Mouse (Mus musculus) myocyte (in vitro differentiated cells): ENCODE measurements around the gene Vsir. TPM values are rescaled to one million over a fixed set of nuclear protein-coding genes. Genes with fewer than 3 reads are reported as not detected.

ENCODE experiments used
- H3K27me3 ChIP-seq: one replicate; pipeline ENCODE4 v1.6.1; 2011; ENCODE audit not compliant: control insufficient read depth, insufficient read depth, insufficient read length
- H3K36me3 ChIP-seq: one replicate; pipeline ENCODE4 v1.6.1; 2011; ENCODE audit not compliant: control insufficient read depth, insufficient read depth
- H3K4me2 ChIP-seq: one replicate; pipeline ENCODE4 v1.6.1; 2011; ENCODE audit warnings: low read depth, control low read depth
- H3K4me3 ChIP-seq: one replicate; pipeline ENCODE4 v1.5.1; 2011; ENCODE audit warnings: mild to moderate bottlenecking, control low read depth, moderate library complexity
- H3K79me2 ChIP-seq: one replicate; pipeline ENCODE4 v1.6.1; 2011; ENCODE audit not compliant: control insufficient read depth, insufficient read depth
- H3ac ChIP-seq: one replicate; pipeline ENCODE4 v1.6.1; 2011; ENCODE audit not compliant: control insufficient read depth, insufficient read length
- CEBPB ChIP-seq: IDR thresholded peaks from 2 replicates; pipeline ENCODE4 v1.6.1; 2011; ENCODE audit warnings: mild to moderate bottlenecking, moderate library complexity; ENCODE audit not compliant: poor library complexity, insufficient read depth, severe bottlenecking
- E2F4 ChIP-seq: IDR thresholded peaks from one replicate; pipeline ENCODE4 v1.6.1; 2011; ENCODE audit warnings: mild to moderate bottlenecking, control low read depth, moderate library complexity; ENCODE audit not compliant: insufficient read depth
- MAX ChIP-seq: IDR thresholded peaks from one replicate; pipeline ENCODE4 v1.6.1; 2011; ENCODE audit warnings: low read depth, mild to moderate bottlenecking, control low read depth
- MYOD1 ChIP-seq, 3 experiments: IDR thresholded peaks; one replicate each; pipeline ENCODE4 v1.6.1; 2011; ENCODE audit warnings: control low read depth in 2 of 3, low read depth in 2 of 3, mild to moderate bottlenecking in 2 of 3, moderate library complexity in 1 of 3; ENCODE audit not compliant: insufficient read length in 2 of 3, control insufficient read depth in 1 of 3
- MYOG ChIP-seq, 3 experiments: IDR thresholded peaks; one replicate each; pipeline ENCODE4 v1.6.1; 2011; ENCODE audit warnings: control low read depth in 2 of 3, low read depth in 2 of 3, mild to moderate bottlenecking in 2 of 3; ENCODE audit not compliant: insufficient read length in 2 of 3, control insufficient read depth in 1 of 3, insufficient read depth in 1 of 3
- POLR2A ChIP-seq: IDR thresholded peaks from one replicate; pipeline ENCODE4 v1.6.1; 2011; ENCODE audit warnings: low read depth, mild to moderate bottlenecking, control low read depth, moderate library complexity; ENCODE audit not compliant: insufficient read length
- POLR2AphosphoS2 ChIP-seq: IDR thresholded peaks from one replicate; pipeline ENCODE4 v1.6.1; 2011; ENCODE audit warnings: low read depth, control low read depth; ENCODE audit not compliant: insufficient read length
- REST ChIP-seq: IDR thresholded peaks from one replicate; pipeline ENCODE4 v1.6.1; 2011; ENCODE audit warnings: mild to moderate bottlenecking, control low read depth, moderate library complexity; ENCODE audit not compliant: insufficient read depth, insufficient read length
- SRF ChIP-seq: IDR thresholded peaks from one replicate; pipeline ENCODE4 v1.6.1; 2011; ENCODE audit warnings: low read depth; ENCODE audit not compliant: control insufficient read depth, insufficient read length
- TCF12 ChIP-seq: IDR thresholded peaks from one replicate; pipeline ENCODE4 v1.6.1; 2011; ENCODE audit warnings: mild to moderate bottlenecking, control low read depth; ENCODE audit not compliant: poor library complexity, insufficient read depth, severe bottlenecking
- TCF3 ChIP-seq: IDR thresholded peaks from one replicate; pipeline ENCODE4 v1.6.1; 2011; ENCODE audit warnings: low read depth, control low read depth; ENCODE audit not compliant: insufficient read length
- USF1 ChIP-seq: IDR thresholded peaks from one replicate; pipeline ENCODE4 v1.6.1; 2011; ENCODE audit warnings: low read depth, mild to moderate bottlenecking, control low read depth, moderate library complexity
- polyA plus RNA-seq: library from polyadenylated mRNA; unstranded; fragments of >200 nt; fragmentation: generic; extraction: Trizol; gene quantifications from one replicate; pipeline ENCODE4 v1.2.1, GENCODE M21; 2012; ENCODE audit warnings: missing spikeins

Gene Vsir
- polyA plus RNA-seq, 1 experiment: 5.3 TPM

GRCm38 (mm10) chr10:60418137-60418536 is 71.5 kb downstream of the Vsir start:
- Histone ChIP-seq H3K36me3 (no peaks in the 10 kb centered on the region), H3K79me2 (no peaks in the 10 kb centered on the region), H3K27me3 (peaks cover 37% of the 10 kb centered on the region), H3K4me2 (no peak overlapping the region), H3K4me3 (no peak overlapping the region), H3ac (no peak overlapping the region)
- TF ChIP-seq TCF12: no peak
- TF ChIP-seq POLR2A: no peak
- no peak for TF ChIP-seq REST
- TF ChIP-seq CEBPB: no peak
- TF ChIP-seq POLR2AphosphoS2: no peak
- no peak for TF ChIP-seq TCF3
- TF ChIP-seq MYOG (IDR thresholded peaks at IDR 0.05; ENCODE audit: control insufficient read depth in 1 of 3, insufficient read depth in 1 of 3, insufficient read length in 2 of 3, low read depth in 2 of 3): no peak
- no peak for TF ChIP-seq USF1
- no peak for TF ChIP-seq MAX
- TF ChIP-seq E2F4: no peak
- no peak for TF ChIP-seq SRF
- no peak for TF ChIP-seq MYOD1 (IDR thresholded peaks at IDR 0.05; ENCODE audit: control insufficient read depth in 1 of 3, insufficient read length in 2 of 3, low read depth in 2 of 3)

- no peaks in the 10 kb centered on the region for H3K36me3 ChIP-seq
- no peak overlapping the region for H3K4me2 ChIP-seq
- H3ac ChIP-seq: no peak overlapping the region
- H3K27me3 ChIP-seq: peaks cover 22% of the 10 kb centered on the region
- TF ChIP-seq MYOG (IDR thresholded peaks at IDR 0.05; ENCODE audit: control insufficient read depth in 1 of 3, insufficient read depth in 1 of 3, insufficient read length in 2 of 3, low read depth in 2 of 3): no peak
- no peak for TF ChIP-seq MYOD1 (IDR thresholded peaks at IDR 0.05; ENCODE audit: control insufficient read depth in 1 of 3, insufficient read length in 2 of 3, low read depth in 2 of 3)
- H3K79me2 ChIP-seq: no peaks in the 10 kb centered on the region
- H3K4me3 ChIP-seq: no peak overlapping the region
Measured at GRCm38 (mm10) chr10:60419624-60420023, 73.0 kb downstream of the Vsir start.

Other genes with a start within 250 kb of the Vsir start
- 6.8 TPM for gene Spock2, start 240.6 kb upstream of the Vsir start, polyA plus RNA-seq
- 1.6 TPM for gene Chst3, start 127.6 kb upstream of the Vsir start, polyA plus RNA-seq
- 729 TPM for gene Psap, start 69.2 kb upstream of the Vsir start, polyA plus RNA-seq
- 20.5 TPM for gene Gm17455, start 52.9 kb downstream of the Vsir start, polyA plus RNA-seq